Mouse (Mus musculus) bone marrow macrophage, adult 2 months (primary cell): Measurements from ENCODE around the gene Paqr7. TPM values are rescaled to one million over a fixed set of nuclear protein-coding genes. Genes with fewer than 3 reads are reported as not detected.

Experiments
- H3K27ac ChIP-seq: 2 replicates; pipeline ENCODE4 v1.5.1; 2012; ENCODE audit warnings: low read depth, low read length; ENCODE audit not compliant: insufficient read depth
- H3K4me1 ChIP-seq: 2 replicates; pipeline ENCODE4 v1.6.1; 2012; ENCODE audit warnings: low read length; ENCODE audit not compliant: control insufficient read depth, insufficient read depth
- H3K4me3 ChIP-seq: 2 replicates; pipeline ENCODE4 v1.5.1; 2012; ENCODE audit warnings: mild to moderate bottlenecking, low read length, moderate library complexity; ENCODE audit not compliant: insufficient read depth
- CTCF ChIP-seq: IDR thresholded peaks from 2 replicates; pipeline ENCODE4 v1.5.1; 2012; ENCODE audit warnings: low read depth, mild to moderate bottlenecking, low read length, moderate library complexity
- POLR2A ChIP-seq: IDR thresholded peaks from 2 replicates; pipeline ENCODE4 v1.6.1; 2012; ENCODE audit warnings: mild to moderate bottlenecking, low read depth, low read length, borderline replicate concordance
- polyA plus RNA-seq: library from polyadenylated mRNA; stranded (reverse); fragments of >200 nt; gene quantifications from 2 replicates; pipeline ENCODE4 v1.2.4, GENCODE M21; 2012; ENCODE audit not compliant: missing spikeins, insufficient read depth, insufficient read length

The Paqr7 gene
- polyA plus RNA-seq, 1 experiment: 41.9 TPM

- Histone ChIP-seq H3K4me1 (peaks cover 29% of the 10 kb centered on the region), H3K4me3 (peak overlapping the region; percentile 59), H3K27ac (peak overlapping the region; percentile 36)
- no peak for TF ChIP-seq POLR2A
- no peak for TF ChIP-seq CTCF
Measured at GRCm38 (mm10) chr4:134511730-134512129, 15.2 kb downstream of the Paqr7 start.

- peaks cover 38% of the 10 kb centered on the region for H3K4me1 ChIP-seq
- TF ChIP-seq POLR2A (no peak), CTCF (no peak)
- H3K27ac ChIP-seq: peak overlapping the region; percentile 27
- peak overlapping the region; percentile 57 for H3K4me3 ChIP-seq
Measured at GRCm38 (mm10) chr4:134512798-134513197, 16.3 kb downstream of the Paqr7 start.

GRCm38 (mm10) chr4:134514309-134514930, 17.9 kb downstream of the Paqr7 start:
- TF ChIP-seq CTCF: no peak
- no peak for TF ChIP-seq POLR2A
- Histone ChIP-seq H3K4me3 (no peak overlapping the region), H3K4me1 (peaks cover 42% of the 10 kb centered on the region), H3K27ac (no peak overlapping the region)

GRCm38 (mm10) chr4:134515614-134516013, 19.1 kb downstream of the Paqr7 start:
- Histone ChIP-seq H3K4me3 (no peak overlapping the region), H3K27ac (peak overlapping the region; percentile 17; the same call in 1 of the 2 replicates), H3K4me1 (peaks cover 40% of the 10 kb centered on the region)
- no peak for TF ChIP-seq POLR2A
- TF ChIP-seq CTCF: no peak

GRCm38 (mm10) chr4:134516981-134517380, 20.5 kb downstream of the Paqr7 start:
- H3K27ac ChIP-seq: peak overlapping the region; percentile 55

GRCm38 (mm10) chr4:134517719-134518118, 21.2 kb downstream of the Paqr7 start:
- no peak overlapping the region for H3K4me3 ChIP-seq
- TF ChIP-seq POLR2A: no peak
- peaks cover 40% of the 10 kb centered on the region for H3K4me1 ChIP-seq
- H3K27ac ChIP-seq: no peak overlapping the region

More at GRCm38 (mm10) chr4:134516981-134517380, 20.5 kb downstream of the Paqr7 start:
- Histone ChIP-seq H3K4me3 (no peak overlapping the region), H3K4me1 (peaks cover 40% of the 10 kb centered on the region)
- TF ChIP-seq CTCF: no peak
- TF ChIP-seq POLR2A: no peak

GRCm38 (mm10) chr4:134518541-134518940, 22.0 kb downstream of the Paqr7 start:
- Histone ChIP-seq H3K27ac (no peak overlapping the region), H3K4me1 (peaks cover 37% of the 10 kb centered on the region), H3K4me3 (no peak overlapping the region)
- TF ChIP-seq CTCF (no peak), POLR2A (no peak)

- Histone ChIP-seq H3K4me3 (no peak overlapping the region), H3K27ac (no peak overlapping the region), H3K4me1 (peaks cover 34% of the 10 kb centered on the region)
- TF ChIP-seq CTCF (no peak), POLR2A (no peak)
Measured at GRCm38 (mm10) chr4:134519281-134519680, 22.8 kb downstream of the Paqr7 start.

GRCm38 (mm10) chr4:134523447-134523846, 26.9 kb downstream of the Paqr7 start:
- H3K27ac ChIP-seq: no peak overlapping the region
- peaks cover 23% of the 10 kb centered on the region for H3K4me1 ChIP-seq
- no peak overlapping the region for H3K4me3 ChIP-seq
- TF ChIP-seq CTCF: no peak
- TF ChIP-seq POLR2A: no peak

GRCm38 (mm10) chr4:134525806-134526205, 29.3 kb downstream of the Paqr7 start:
- Histone ChIP-seq H3K4me3 (no peak overlapping the region), H3K4me1 (peaks cover 23% of the 10 kb centered on the region), H3K27ac (peak overlapping the region; percentile 52)
- no peak for TF ChIP-seq CTCF

- peak overlapping the region; percentile 52 for H3K27ac ChIP-seq
- H3K4me1 ChIP-seq: peaks cover 23% of the 10 kb centered on the region
- H3K4me3 ChIP-seq: no peak overlapping the region
- TF ChIP-seq CTCF (no peak), POLR2A (no peak)
Measured at GRCm38 (mm10) chr4:134526220-134526619, 29.7 kb downstream of the Paqr7 start.

GRCm38 (mm10) chr4:134532928-134533327, 36.4 kb downstream of the Paqr7 start:
- TF ChIP-seq POLR2A (no peak), CTCF (no peak)
- H3K4me1 ChIP-seq: peaks cover 17% of the 10 kb centered on the region
- no peak overlapping the region for H3K4me3 ChIP-seq
- H3K27ac ChIP-seq: no peak overlapping the region
